Mouse (Mus musculus) heart, adult 2 months (tissue): Measurements from ENCODE around the gene Mob3b.

ENCODE experiments used
- CTCF ChIP-seq: fragments of 200-600 bp; IDR thresholded peaks from 2 replicates; pipeline ENCODE4 v1.8.1; 2022; ENCODE audit warnings: antibody characterized with exemption, mild to moderate bottlenecking, moderate library complexity
- EP300 ChIP-seq: fragments of 200-500 bp; IDR thresholded peaks from 2 replicates; pipeline ENCODE4 v1.6.1; 2011; ENCODE audit warnings: low read depth, low read length, control low read depth; ENCODE audit not compliant: insufficient read depth
- POLR2A ChIP-seq: fragments of 200-500 bp; IDR thresholded peaks from 2 replicates; pipeline ENCODE4 v1.6.1; 2011; ENCODE audit warnings: mild to moderate bottlenecking, low read depth, low read length, control low read depth; ENCODE audit not compliant: insufficient read depth

- TF ChIP-seq POLR2A (no peak), CTCF (no peak), EP300 (no peak)
Observed at GRCm38 (mm10) chr4:35156751-35157611, at the start of gene Mob3b.
